Mouse (Mus musculus): ENCODE measurements around the gene Glycam1. TPM values are rescaled to one million over a fixed set of nuclear protein-coding genes. Genes with fewer than 3 reads are reported as not detected.

The Glycam1 gene
- polyA plus RNA-seq, 1 experiment from 2014 or later, result not detected

GRCm38 (mm10) chr15:103514914-103515313, 50.0 kb downstream of the Glycam1 start:
- Histone ChIP-seq H3K36me3 (no peaks in the 10 kb centered on the region), H3K9ac (no peak overlapping the region), H3K4me3 (no peak overlapping the region), H3K27me3 (peaks cover 9% of the 10 kb centered on the region; the same call in 1 of the 2 replicates), H3K9me3 (no peaks in the 10 kb centered on the region), H3K4me1 (peaks cover 33% of the 10 kb centered on the region), H3K4me2 (no peak overlapping the region), H3K27ac (no peak overlapping the region)
- ATAC-seq (ENCODE audit: insufficient number of reproducible peaks, low FRiP score, low TSS enrichment, low read depth), result no peak
- 52% methylated on average over 3 of the region's 3 CpGs for WGBS

GRCm38 (mm10) chr15:103514119-103514518, 50.8 kb downstream of the Glycam1 start:
- Histone ChIP-seq H3K36me3 (no peaks in the 10 kb centered on the region), H3K4me3 (peak overlapping the region; percentile 34), H3K27ac (no peak overlapping the region), H3K4me2 (peak overlapping the region; percentile 44), H3K4me1 (peaks cover 27% of the 10 kb centered on the region), H3K9me3 (no peaks in the 10 kb centered on the region), H3K9ac (no peak overlapping the region), H3K27me3 (peaks cover 9% of the 10 kb centered on the region; the same call in 1 of the 2 replicates)
- ATAC-seq (ENCODE audit: insufficient number of reproducible peaks, low FRiP score, low TSS enrichment, low read depth), result peak; percentile 79
- WGBS, result 3% methylated on average over 10 of the region's 10 CpGs

DNA sequence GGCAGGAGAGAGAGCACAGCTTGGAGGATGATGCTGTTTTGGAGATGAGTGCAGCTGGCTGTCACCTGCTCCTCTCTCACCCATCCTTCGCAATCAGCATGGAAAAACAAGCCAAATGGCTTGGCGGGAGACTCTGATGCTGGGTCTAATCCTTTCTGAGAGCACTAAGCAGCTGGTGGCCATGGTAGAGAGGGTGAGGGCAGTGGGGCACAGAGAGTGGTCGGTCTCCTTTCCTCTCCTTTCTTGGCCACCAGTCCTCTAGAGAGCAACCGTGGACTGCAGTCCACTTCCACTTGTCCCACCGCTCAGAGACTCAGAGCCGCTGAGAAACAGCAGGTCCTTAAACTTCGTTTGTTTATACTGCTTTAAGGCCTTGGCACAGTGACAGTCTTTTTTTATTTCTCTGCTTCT, 51.3 kb downstream of the Glycam1 start:
- Histone ChIP-seq H3K4me3 (peak overlapping the region; percentile 34), H3K27ac (no peak overlapping the region)

More for the DNA sequence above, 51.3 kb downstream of the Glycam1 start:
- Histone ChIP-seq H3K9ac (no peak overlapping the region), H3K4me2 (peak overlapping the region; percentile 44), H3K27me3 (peaks cover 9% of the 10 kb centered on the region; the same call in 1 of the 2 replicates), H3K9me3 (no peaks in the 10 kb centered on the region), H3K36me3 (no peaks in the 10 kb centered on the region), H3K4me1 (peaks cover 22% of the 10 kb centered on the region)
- 0 out of 2 replicates have a peak, but pooled peaks have one; percentile 13 for ATAC-seq (ENCODE audit: insufficient number of reproducible peaks, low FRiP score, low TSS enrichment, low read depth)
- 6% methylated on average over 7 of the region's 7 CpGs for WGBS

Other genes with a start within 250 kb of the Glycam1 start
- 17.1 and 19.4 TPM in 2 replicates for gene Zfp385a, start 225.0 kb downstream of the Glycam1 start, polyA plus RNA-seq (2015; fragmentation: Nextera tagmentation; extraction: Ambion mirVana)
- 62.0 and 64.9 TPM in 2 replicates for gene Itga5, start 198.3 kb downstream of the Glycam1 start, polyA plus RNA-seq (2015; fragmentation: Nextera tagmentation; extraction: Ambion mirVana)
- gene Gtsf1, start 134.6 kb downstream of the Glycam1 start, polyA plus RNA-seq (2015; fragmentation: Nextera tagmentation; extraction: Ambion mirVana), result not detected in 2 replicates
- not detected in 2 replicates for gene Gtsf2, start 116.6 kb downstream of the Glycam1 start, polyA plus RNA-seq (2015; fragmentation: Nextera tagmentation; extraction: Ambion mirVana)
- gene Nckap1l, start 111.3 kb downstream of the Glycam1 start, polyA plus RNA-seq (2015; fragmentation: Nextera tagmentation; extraction: Ambion mirVana), result 4.4 and 5.0 TPM in 2 replicates
- gene Pde1b, start 62.0 kb downstream of the Glycam1 start, polyA plus RNA-seq (2015; fragmentation: Nextera tagmentation; extraction: Ambion mirVana), result 3.9 and 4.4 TPM in 2 replicates
- gene Ppp1r1a, start 27.1 kb downstream of the Glycam1 start, polyA plus RNA-seq (2015; fragmentation: Nextera tagmentation; extraction: Ambion mirVana), result 7.6 and 9.0 TPM in 2 replicates
- not detected in 2 replicates for gene Mucl1, start 190.4 kb upstream of the Glycam1 start, polyA plus RNA-seq (2015; fragmentation: Nextera tagmentation; extraction: Ambion mirVana)